Mouse (Mus musculus) gastrocnemius, postnatal 4 days (tissue): ENCODE results near the gene Olfr299. TPM values are rescaled to one million over a fixed set of nuclear protein-coding genes. Genes with fewer than 3 reads are reported as not detected.

Experiments
- DNase-seq, 2 experiments: peaks; one replicate each; pipeline ENCODE4 v3.0.0; 2021 to 2022; ENCODE audit warnings: low spot score in 2 of 2, mixed read lengths in 2 of 2
- long read RNA-seq, 2 experiments: library from polyadenylated mRNA; stranded (forward); transcript quantifications; one replicate each; pipeline ENCODE4 v2.0.0; 2021
- total RNA-seq, 2 experiments: library from RNA; stranded (reverse); gene quantifications; 2 replicates each; pipeline ENCODE4 v1.2.3; 2021

Olfr299 gene
- not detected for total RNA-seq
- long read RNA-seq, experiment 1: 0 reads
- long read RNA-seq, experiment 2: 0 reads

DNA sequence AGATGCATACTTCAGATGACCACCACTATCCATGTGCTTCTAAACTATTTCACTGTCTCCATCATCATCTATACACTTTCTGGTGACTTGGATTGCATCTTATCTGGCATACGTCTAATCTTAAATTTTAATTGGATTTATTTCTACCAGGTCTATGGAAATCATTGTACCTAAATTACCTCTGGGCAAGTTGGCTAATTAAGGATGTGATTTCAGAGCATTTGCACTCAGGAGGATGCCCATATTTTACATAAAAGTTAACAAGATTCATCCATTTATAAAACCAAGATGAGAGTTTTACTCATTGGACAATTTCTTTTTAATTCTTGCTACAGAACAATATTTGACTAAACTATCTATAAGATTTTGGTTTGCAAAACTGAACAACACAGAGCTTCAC lies at the start of gene Olfr299:
Gene Olfr299 (plus strand): TSS at position 301 of the 400 bp plus-strand sequence.
- DNase-seq: no peak

GRCm38 (mm10) chr7:86492384-86492783 lies 32.7 kb downstream of the Olfr299 start, which contains the start of gene Olfr298:
Olfr298 (minus strand) TSS chr7:86492484.
- no peak for DNase-seq

Other genes with a start within 250 kb of the Olfr299 start
- gene Vmn2r76, start 213.6 kb upstream of the Olfr299 start, total RNA-seq: not detected
- gene Olfr310, start 182.7 kb upstream of the Olfr299 start, total RNA-seq: not detected
- gene Olfr309, start 146.2 kb upstream of the Olfr299 start, total RNA-seq: not detected
- gene Olfr308, start 134.3 kb upstream of the Olfr299 start, total RNA-seq: not detected
- not detected for gene Olfr307, start 122.3 kb upstream of the Olfr299 start, total RNA-seq
- gene Olfr305, start 93.0 kb upstream of the Olfr299 start, total RNA-seq: not detected
- not detected for gene Olfr304, start 73.3 kb upstream of the Olfr299 start, total RNA-seq
- gene Olfr303, start 62.1 kb upstream of the Olfr299 start, total RNA-seq: not detected
- gene Olfr301, start 56.1 kb upstream of the Olfr299 start, total RNA-seq: not detected
- gene Olfr298, start 32.6 kb downstream of the Olfr299 start, total RNA-seq: not detected
- gene Olfr297, start 60.0 kb downstream of the Olfr299 start, total RNA-seq: not detected
- not detected for gene Olfr295, start 123.9 kb downstream of the Olfr299 start, total RNA-seq
- gene Olfr294, start 156.7 kb downstream of the Olfr299 start, total RNA-seq: not detected
- not detected for gene Olfr293, start 189.1 kb downstream of the Olfr299 start, total RNA-seq
- gene Olfr292, start 228.4 kb downstream of the Olfr299 start, total RNA-seq: not detected